Mouse (Mus musculus) heart, adult 9 months (tissue): ENCODE measurements around the gene Klrb1b.
"Not testable (repeated sequence)": the region's sequence is repeated elsewhere in the genome, so short reads cannot be mapped to it uniquely, and the experiment has no call there.

Experiments used
- DNase-seq, 2 experiments: peaks; one replicate each; pipeline ENCODE4 v3.0.0; 2022; ENCODE audit warnings: low spot score in 2 of 2

The Klrb1b gene

GRCm38 (mm10) chr6:128800696-128801095 is 25.4 kb downstream of the Klrb1b start:
- DNase-seq = not testable (repeated sequence)

GRCm38 (mm10) chr6:128799896-128800270 is 26.2 kb downstream of the Klrb1b start:
- DNase-seq = no peak

DNA sequence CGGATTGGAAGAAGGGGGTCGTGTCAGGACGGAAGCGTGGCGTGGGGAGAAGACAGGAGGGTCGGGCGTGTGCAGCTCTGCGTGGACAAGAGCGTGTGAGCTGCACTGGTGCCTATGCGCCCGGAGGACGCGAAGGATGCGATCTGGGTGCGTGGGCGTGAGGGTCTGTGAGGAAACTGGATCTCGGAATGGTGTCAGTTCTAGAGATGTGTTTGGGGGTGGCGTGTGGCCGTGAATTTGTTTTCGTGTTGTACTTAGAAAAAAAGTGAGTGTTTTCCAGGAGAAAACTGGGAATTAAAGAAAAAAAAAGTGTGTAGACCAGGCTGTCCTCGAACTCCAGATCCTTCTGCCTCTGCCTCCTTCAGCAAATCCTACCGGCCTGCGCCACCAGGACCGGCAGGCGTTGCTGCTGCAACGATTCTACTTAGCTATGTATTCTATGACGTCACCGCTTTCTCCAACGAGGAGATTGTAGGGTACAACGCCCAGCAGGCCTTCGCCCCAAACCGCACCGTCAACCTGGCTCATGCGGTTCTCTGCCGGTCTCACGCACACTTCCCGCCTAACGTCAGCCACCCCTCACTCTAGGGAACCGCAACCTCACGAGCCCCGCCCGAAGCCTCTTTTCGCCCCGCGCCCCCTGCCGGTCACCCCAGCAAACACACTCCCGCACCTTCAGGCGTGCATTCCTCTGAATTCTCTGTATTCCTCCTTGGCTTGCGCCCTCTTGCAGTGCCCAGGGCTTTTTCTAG is 26.8 kb downstream of the Klrb1b start:
- peak; percentile 73 to 89 for DNase-seq

- DNase-seq = peak; percentile 52 to 82
These were observed 27.4 kb downstream of the Klrb1b start for GRCm38 (mm10) chr6:128798772-128799143.

DNA sequence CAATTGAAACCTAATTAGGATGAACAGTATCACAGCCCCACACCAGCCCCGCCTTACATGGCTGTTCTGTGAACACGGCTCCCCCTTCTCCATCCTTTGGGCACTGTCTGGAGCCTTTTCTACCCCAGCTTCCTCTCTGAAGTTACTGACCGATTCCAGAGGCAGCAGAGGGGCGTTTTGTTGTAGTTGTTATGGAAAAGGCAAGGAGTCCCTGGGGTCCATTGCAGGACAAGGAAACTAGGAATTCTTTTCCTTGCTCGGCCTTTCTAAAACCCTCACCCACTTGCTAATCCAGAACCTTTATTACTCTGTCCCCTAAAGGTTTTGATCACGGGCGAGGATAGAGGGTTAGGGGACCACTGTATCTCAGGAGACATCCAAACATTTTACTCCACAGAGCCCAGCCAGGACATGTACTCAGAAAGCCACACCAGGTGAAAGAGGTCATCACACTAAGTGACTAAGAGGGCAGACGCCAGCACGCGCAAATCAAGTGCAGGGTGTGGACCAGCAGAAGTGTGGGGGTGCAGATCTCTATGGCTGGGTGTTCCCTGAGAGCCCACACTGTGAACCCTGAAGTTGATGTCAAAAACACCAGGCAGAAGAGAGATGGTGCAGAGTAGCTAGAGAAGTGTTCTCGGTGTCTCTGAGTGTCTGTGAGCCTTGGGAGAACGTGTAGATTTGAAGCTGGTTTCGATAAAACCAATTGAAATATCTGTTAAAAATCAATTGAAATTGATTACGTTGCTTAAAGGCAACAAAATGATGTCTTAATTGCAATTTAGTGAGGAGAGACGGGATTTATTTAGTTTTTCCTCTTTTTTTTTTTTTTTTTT is 28.0 kb downstream of the Klrb1b start:
- DNase-seq = peak in 1 of 2 experiments; percentile 14

DNA sequence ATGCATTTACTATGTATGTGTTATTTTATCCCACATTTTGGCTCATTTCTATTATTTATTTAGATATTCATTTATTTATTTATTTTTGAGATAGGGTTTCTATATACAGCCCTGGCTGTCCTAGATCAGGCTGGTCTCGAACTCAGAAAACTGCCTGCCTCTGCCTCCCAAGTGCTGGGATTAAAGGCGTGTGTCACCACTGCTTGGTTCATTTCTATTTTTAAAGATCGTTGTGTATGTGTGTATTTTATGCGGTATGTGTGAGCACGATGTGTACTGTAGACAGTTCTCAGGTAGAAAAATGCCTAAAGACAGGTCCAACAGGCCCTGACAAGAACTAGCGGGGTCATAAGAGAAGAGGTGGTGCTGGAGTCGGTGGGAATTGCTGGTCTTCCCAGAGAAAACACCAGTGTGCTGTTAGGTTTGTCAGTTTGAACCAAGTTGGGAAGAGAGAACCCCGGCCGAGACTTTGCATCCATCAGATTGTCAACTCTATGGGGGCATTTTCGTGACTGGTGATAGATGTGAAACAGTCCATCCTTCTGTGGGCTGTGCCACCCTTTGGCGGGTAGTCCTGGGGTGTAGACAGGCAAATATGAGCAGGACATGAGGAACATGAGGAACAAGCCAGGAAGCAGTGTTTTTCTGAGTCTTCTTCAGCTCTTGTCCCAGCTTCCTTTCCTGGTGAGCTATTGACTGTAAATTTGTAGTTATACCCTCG is 28.8 kb downstream of the Klrb1b start:
- DNase-seq = no peak

DNA sequence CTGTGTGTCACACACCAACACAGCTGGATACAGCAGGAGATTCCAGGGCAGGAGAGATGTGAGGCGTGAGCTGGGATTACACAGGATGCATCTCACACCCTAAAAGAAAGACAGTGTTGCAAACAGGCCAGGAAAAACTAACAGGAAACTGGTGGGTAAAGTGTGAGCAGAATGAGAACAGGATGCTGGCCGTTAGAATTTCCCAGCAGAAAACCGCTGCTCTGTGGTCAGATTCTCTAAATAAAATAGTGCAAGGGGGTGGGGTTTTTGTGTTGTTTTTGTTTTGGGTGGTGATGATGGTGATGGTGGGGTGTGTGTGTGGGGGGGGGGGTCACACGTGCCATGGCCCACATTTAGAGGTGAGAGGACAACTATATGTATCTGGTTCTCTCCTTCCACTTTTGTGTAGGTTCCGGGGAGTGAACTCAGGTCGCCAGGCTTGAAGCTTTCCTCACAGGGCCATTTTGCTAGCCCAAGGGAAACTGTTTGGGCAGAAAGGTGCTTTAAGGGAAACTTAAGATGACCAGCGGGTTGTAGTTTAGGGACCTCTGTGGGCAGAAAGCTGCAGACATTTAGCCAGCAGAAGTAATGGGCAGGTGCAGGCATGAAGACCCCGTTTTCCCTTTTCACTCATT is 29.7 kb downstream of the Klrb1b start:
- no peak for DNase-seq

- DNase-seq = no peak
These were observed 32.4 kb downstream of the Klrb1b start for GRCm38 (mm10) chr6:128793734-128794133.

GRCm38 (mm10) chr6:128790491-128790994 is 35.6 kb downstream of the Klrb1b start:
- DNase-seq = not testable (repeated sequence)

GRCm38 (mm10) chr6:128789115-128789514 is 37.0 kb downstream of the Klrb1b start, which contains the start of gene Klrb1c:
Klrb1c (minus strand) TSS chr6:128789215.
- no peak for DNase-seq

DNA sequence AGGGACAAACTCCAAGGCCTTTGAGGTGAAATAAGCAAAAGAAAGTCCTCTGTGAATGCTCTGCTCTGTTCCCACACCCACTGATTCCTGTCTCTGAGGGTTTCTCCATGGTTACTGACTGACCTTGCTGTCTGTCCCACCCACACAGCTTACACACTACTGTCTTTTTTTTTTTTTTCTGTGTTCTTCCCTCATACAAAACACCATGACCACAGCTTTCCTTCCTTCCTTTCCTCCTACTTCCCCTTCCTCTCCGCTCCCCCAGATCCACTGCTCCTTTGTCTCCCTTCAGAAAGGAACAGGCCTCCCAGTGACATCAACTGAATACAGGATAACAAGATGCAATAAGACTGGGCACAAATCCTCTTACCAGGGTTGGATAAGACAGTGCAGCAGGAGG is 37.6 kb downstream of the Klrb1b start:
- DNase-seq = no peak

- not testable (repeated sequence) for DNase-seq
These were observed 39.7 kb downstream of the Klrb1b start for GRCm38 (mm10) chr6:128786396-128786795.

DNA sequence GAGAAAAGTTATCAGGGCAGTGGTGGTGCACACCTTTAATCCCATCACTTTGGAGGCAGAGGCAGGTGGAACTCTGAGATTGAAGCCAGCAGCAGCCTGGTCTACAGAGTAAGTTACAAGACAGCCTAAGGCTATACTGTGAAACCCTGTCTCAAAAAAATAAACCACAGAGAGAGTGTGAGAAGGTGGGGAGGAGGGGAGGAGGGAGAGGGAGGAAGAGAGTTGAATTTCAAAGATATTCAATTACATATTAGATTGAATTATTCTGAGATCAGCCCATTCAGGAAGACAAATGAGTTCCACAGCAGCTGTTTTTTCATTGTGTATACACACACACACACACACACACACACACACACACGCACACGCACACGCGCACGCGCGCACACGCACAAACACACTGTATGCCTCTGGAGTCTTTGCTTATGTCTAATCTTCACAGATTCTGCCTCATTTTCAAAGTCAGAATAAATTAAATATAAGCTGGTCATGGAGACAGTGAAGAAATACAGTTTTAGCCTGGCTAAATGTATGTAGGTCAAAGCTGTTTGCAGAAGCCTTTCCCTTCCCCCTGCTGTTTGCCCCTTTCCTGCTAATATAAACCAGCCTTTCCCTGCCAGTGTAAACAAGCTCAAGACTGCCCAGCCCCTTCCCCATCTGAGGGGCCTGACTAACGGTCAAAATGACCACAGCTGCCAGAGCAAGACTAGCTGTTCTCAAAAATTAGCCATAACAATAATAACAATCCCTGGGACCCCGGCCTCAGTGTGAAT is 56.5 kb downstream of the Klrb1b start:
- DNase-seq = no peak

DNA sequence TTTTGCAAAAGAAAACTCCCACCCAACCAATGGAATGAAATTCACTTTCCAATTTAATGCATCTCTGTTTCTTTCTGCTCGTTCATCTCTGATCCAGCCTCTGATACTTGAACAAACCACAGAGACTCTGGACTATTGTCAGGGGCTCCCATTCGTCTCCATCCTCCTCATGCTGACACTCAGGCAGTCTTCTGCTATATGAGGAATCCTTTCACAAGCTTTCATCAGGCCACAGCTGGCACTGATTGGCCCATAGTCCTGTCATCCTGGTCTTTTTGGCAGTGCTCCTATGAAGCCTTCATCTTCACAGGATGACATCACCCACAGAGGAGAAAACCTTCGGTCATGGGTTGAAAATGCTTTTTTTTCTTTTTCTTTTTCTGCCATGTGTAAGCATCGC is 58.1 kb downstream of the Klrb1b start:
- DNase-seq = no peak

DNA sequence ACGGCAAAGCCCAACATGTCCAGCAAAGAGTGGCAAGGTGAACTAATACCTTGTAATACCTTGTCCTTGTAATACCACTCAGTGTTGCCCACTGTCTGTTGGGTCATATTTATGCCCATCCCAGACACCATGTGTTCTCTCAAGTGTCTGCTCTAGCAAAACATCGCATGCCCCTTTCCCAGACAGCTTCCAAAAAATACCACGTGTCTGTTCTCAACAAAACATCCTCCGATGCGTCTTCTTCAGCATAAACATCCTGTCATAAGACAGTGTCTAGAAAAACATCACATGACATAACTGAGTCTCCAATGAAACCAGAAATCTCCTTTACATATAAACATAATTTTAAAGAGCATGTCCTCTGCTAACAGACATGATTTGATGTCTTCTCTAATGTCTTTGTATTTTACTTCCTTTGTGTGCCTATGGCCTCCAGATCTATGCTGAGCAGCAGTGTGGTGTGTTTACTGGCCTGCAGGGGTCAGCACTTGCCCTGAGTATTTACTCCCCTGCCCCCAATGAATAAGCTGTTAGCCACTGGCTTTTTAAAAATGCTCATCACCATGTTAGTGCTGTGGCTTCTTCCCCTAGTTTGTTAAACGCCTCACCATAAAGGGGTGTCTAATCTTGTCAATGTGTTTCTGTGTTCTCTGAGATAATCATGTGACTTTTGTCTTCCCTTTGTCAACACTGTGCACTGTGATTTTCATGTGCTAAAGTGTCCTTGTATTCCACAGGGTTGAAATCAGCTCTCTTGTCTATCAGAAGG is 59.5 kb downstream of the Klrb1b start:
- DNase-seq = peak; percentile 34 to 40

- no peak for DNase-seq
These were observed 60.9 kb downstream of the Klrb1b start for GRCm38 (mm10) chr6:128765211-128765610.

DNA sequence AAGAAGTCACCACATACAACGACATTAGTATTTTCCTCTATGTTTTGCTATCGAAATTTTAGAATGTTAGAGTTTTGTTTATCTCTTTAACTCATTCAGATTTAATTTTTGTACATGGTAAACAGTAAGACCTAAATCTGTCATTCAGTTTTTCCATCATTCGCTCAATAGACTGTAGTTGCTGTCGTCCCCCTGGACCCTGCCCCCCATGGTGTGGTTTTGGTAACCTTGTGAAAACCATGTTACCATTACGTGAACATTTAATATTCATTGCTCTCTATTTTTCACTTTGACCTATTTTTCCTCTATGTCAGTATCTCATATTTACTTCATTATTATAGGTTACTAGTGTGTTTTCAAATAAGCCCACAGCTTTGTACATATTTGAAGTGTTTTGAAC is 61.5 kb downstream of the Klrb1b start:
- DNase-seq = no peak

DNA sequence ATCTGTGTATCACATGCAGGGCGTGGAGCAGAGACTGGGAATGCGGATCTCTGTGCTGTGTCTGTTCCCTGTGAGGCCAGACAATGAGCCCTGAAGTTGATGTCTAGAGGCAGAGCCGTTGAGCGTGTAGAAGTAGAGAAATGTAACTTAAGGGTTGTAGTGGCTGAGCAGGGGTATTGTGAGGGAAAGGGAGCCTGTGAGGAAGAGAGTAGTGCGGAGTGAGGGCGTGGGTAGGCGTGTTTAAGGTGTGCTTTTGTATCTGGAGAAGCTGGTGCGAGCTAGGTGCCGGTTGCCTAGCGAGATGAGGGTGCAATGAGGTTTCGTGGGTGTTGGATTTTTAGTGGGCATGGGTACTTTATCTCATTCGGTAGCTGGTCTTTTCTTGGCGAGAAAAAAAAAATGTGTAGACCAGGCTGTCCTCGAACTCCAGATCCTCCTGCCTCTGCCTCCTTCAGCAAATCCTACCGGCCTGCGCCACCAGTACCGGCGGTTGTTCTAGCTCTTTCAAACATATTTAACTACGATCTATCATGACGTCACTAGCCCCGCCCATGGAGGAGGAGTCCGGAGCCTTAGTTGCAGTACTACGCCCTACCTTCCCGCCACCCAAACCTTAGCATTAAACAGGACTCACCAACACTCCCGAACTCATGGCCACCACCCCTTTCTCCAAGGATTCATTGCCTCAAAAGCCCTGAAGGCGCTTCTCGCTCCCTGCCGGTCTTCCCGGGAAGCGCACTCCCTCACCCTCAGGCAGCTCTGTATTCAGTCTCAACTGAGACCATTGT is 62.2 kb downstream of the Klrb1b start:
- peak; percentile 97 to 98 for DNase-seq
